Mouse (Mus musculus) brain, embryonic 14.5 days (tissue): ENCODE results near the gene Slc2a1. TPM values are rescaled to one million over a fixed set of nuclear protein-coding genes. Genes with fewer than 3 reads are reported as not detected.

Source experiments
- DNase-seq: peaks from one replicate; pipeline ENCODE4 v3.0.0-alpha.2; 2011; ENCODE audit warnings: low read depth
- CTCF ChIP-seq: fragments of 200-500 bp; IDR thresholded peaks from 2 replicates; pipeline ENCODE4 v1.5.1; 2012; ENCODE audit warnings: inconsistent platforms, mild to moderate bottlenecking, moderate library complexity, borderline replicate concordance; ENCODE audit not compliant: insufficient read depth, insufficient read length; ENCODE audit errors: extremely low read depth
- POLR2A ChIP-seq: fragments of 200-500 bp; IDR thresholded peaks from 2 replicates; pipeline ENCODE4 v1.6.1; 2012; ENCODE audit warnings: mild to moderate bottlenecking, inconsistent platforms, borderline replicate concordance; ENCODE audit not compliant: poor library complexity, insufficient read depth, insufficient read length, severe bottlenecking; ENCODE audit errors: extremely low read depth
- polyA plus RNA-seq: library from polyadenylated mRNA; depleted of rRNA; stranded (reverse); fragments of >200 nt; gene quantifications from 2 replicates; pipeline ENCODE4 v1.2.3, GENCODE M21; 2012; rRNA removed

Gene Slc2a1
- polyA plus RNA-seq, 1 experiment: 96.9 TPM

GRCm38 (mm10) chr4:119181456-119181855 is 72.9 kb downstream of the Slc2a1 start:
- TF ChIP-seq CTCF: no peak
- TF ChIP-seq POLR2A: no peak
- no peak for DNase-seq

- DNase-seq: no peak
- TF ChIP-seq CTCF: no peak
- no peak for TF ChIP-seq POLR2A
Measured at GRCm38 (mm10) chr4:119183525-119183924, 75.0 kb downstream of the Slc2a1 start.

- TF ChIP-seq POLR2A (no peak), CTCF (no peak)
- no peak for DNase-seq
Measured at GRCm38 (mm10) chr4:119185771-119186170, 77.3 kb downstream of the Slc2a1 start.

Other genes with a start within 250 kb of the Slc2a1 start
- not detected in 2 replicates for gene Olfr1331, start 244.1 kb upstream of the Slc2a1 start, polyA plus RNA-seq
- gene Olfr1330, start 220.1 kb upstream of the Slc2a1 start, polyA plus RNA-seq: not detected in 2 replicates
- not detected in 2 replicates for gene Olfr1329, start 191.2 kb upstream of the Slc2a1 start, polyA plus RNA-seq
- not detected in 2 replicates for gene Olfr1328, start 170.1 kb upstream of the Slc2a1 start, polyA plus RNA-seq
- gene Lao1, start 147.1 kb upstream of the Slc2a1 start, polyA plus RNA-seq: 0.06 TPM in 1 of 2 replicates, not detected in the other
- 8.1 and 12.2 TPM in 2 replicates for gene Zfp691, start 65.5 kb downstream of the Slc2a1 start, polyA plus RNA-seq
- gene Ermap, start 81.3 kb downstream of the Slc2a1 start, polyA plus RNA-seq: 1.3 TPM in 2 replicates
- gene Svbp, start 86.6 kb downstream of the Slc2a1 start, polyA plus RNA-seq: 132 and 160 TPM in 2 replicates
- 0.66 and 0.79 TPM in 2 replicates for gene Tmem269, start 109.5 kb downstream of the Slc2a1 start, polyA plus RNA-seq
- gene AU022252, start 124.0 kb downstream of the Slc2a1 start, polyA plus RNA-seq: 13.5 and 18.2 TPM in 2 replicates
- 23.2 and 24.4 TPM in 2 replicates for gene P3h1, start 124.2 kb downstream of the Slc2a1 start, polyA plus RNA-seq
- 0.87 and 2.2 TPM in 2 replicates for gene Cldn19, start 146.7 kb downstream of the Slc2a1 start, polyA plus RNA-seq
- gene Ybx1, start 185.9 kb downstream of the Slc2a1 start, polyA plus RNA-seq: 613 and 886 TPM in 2 replicates
- gene Ppih, start 211.8 kb downstream of the Slc2a1 start, polyA plus RNA-seq: 48.0 and 73.7 TPM in 2 replicates